In the genomic region with DNA sequence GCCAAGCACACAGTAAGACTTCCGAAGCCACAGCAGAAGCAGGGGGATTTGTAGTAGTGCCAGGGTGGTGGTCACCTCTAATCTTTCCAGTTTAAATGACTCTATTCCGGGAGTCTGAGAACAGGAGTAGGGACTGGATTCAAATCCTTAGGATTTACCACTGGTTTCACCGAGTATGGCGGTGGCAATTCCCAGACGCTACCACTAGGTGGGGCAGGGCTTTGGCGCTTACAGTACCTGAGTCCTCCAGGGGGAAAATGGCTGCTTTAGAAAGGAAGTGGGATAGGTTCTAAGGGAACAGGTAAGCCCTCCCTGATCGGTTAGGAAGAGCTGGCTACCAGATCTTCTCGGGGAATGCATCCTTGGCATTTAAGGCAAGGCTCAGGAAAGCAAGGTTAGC, we compare ENCODE assay signal across 8 mouse cellular contexts. TPM values are rescaled to one million over a fixed set of nuclear protein-coding genes. Genes with fewer than 3 reads are reported as not detected.
DNase-seq lines count a peak whose midpoint lies in the region; ATAC-seq and TF ChIP-seq lines count a peak whose summit lies in the region.

No protein-coding gene starts in this region.

- TF ChIP-seq POLR2A in lung, adult 2 months (IDR thresholded peaks at IDR 0.05; ENCODE audit: borderline replicate concordance, extremely low read depth, low read depth, low read length), result no peak

- no peaks in the 10 kb centered on the region for H3K4me1 ChIP-seq in lung, adult 2 months (ENCODE audit: control insufficient read depth, insufficient read depth, low read length)

- peak; percentile 51 to 57; a peak in 2 of 4 replicates for ATAC-seq in hematopoietic stem cell, adult 5-6 weeks (replicated peaks in 1 of 2; ENCODE audit: insufficient read depth in 1 of 2, low FRiP score in 2 of 2, low TSS enrichment in 1 of 2, low read depth in 1 of 2, poor library complexity in 2 of 2, severe bottlenecking in 2 of 2)

- WGBS in lung, adult 2 months, result 53% methylated on average over 8 of the region's 8 CpGs

- no peak overlapping the region for H3K4me3 ChIP-seq in lung, adult 2 months (replicated peaks; ENCODE audit: extremely low read depth, low read depth, low read length)

- peak; percentile 63 for TF ChIP-seq CTCF in lung, adult 2 months (IDR thresholded peaks at IDR 0.05; ENCODE audit: insufficient read depth, low read length)

- DNase-seq in cerebellum, postnatal 10 days, result peak; percentile 56 to 62
- DNase-seq in cerebellum, adult 9-11 months, result no peak
- DNase-seq in lung, adult 2 months, result peak; percentile 34
- no peak for DNase-seq in lung, adult 18-20 months
- DNase-seq in adipocyte (ENCODE audit: low spot score), result peak; percentile 26
- peak; percentile 55 for DNase-seq in thymus, postnatal 14 days
- DNase-seq in gastrocnemius, adult 8-10 months (ENCODE audit: low spot score in 2 of 2), result no peak

RNA-seq across cellular contexts. Expression of a gene that starts 17.5 kb away (rescaled TPM):
- 15.2 and 16.3 TPM in 2 replicates for polyA plus RNA-seq in lung, adult 2 months (2012; rRNA removed)
- not detected in 2 replicates for total RNA-seq in hematopoietic stem cell, adult 5-6 weeks (2017)
- total RNA-seq in gastrocnemius, adult 8-10 months (2022), result not detected

Comparison
In these comparisons a context has a peak if more than half of its experiments do, and no peak if none do; other contexts are left out.
1. DNase-seq: peak in cerebellum, postnatal 10 days (2 of 2), lung, adult 2 months (single experiment), adipocyte (single experiment) and thymus, postnatal 14 days (single experiment); none in cerebellum, adult 9-11 months (single experiment), lung, adult 18-20 months (0 of 2) and gastrocnemius, adult 8-10 months (0 of 2).